Mouse (Mus musculus) cerebellum, adult 11 months (tissue): ENCODE measurements around the gene Padi3.

Experiments
- DNase-seq: peaks from one replicate; pipeline ENCODE4 v3.0.0; 2022

Gene Padi3

GRCm38 (mm10) chr4:140810458-140811260 lies at the start of gene Padi3:
TSS of gene Padi3 (minus strand) at chr4:140810648.
- DNase-seq, result no peak

- no peak for DNase-seq
Observed at GRCm38 (mm10) chr4:140859291-140859690, 48.8 kb upstream of the Padi3 start.

- DNase-seq, result no peak
Observed at GRCm38 (mm10) chr4:140857813-140858212, 47.4 kb upstream of the Padi3 start.

GRCm38 (mm10) chr4:140857041-140857440 lies 46.6 kb upstream of the Padi3 start:
- no peak for DNase-seq

GRCm38 (mm10) chr4:140855151-140855550 lies 44.7 kb upstream of the Padi3 start:
- DNase-seq, result no peak

- no peak for DNase-seq
Observed at GRCm38 (mm10) chr4:140854455-140854864, 44.0 kb upstream of the Padi3 start.

GRCm38 (mm10) chr4:140853626-140854025 lies 43.2 kb upstream of the Padi3 start:
- DNase-seq, result no peak

- no peak for DNase-seq
Observed at GRCm38 (mm10) chr4:140849310-140849709, 38.9 kb upstream of the Padi3 start.

GRCm38 (mm10) chr4:140845666-140846065 lies 35.2 kb upstream of the Padi3 start, which contains the start of gene Padi1:
TSS of gene Padi1 (minus strand) at chr4:140845778.
- no peak for DNase-seq

- DNase-seq, result no peak
Observed at GRCm38 (mm10) chr4:140844991-140845390, 34.5 kb upstream of the Padi3 start.

- DNase-seq, result no peak
Observed at GRCm38 (mm10) chr4:140843670-140844280, 33.3 kb upstream of the Padi3 start.

- DNase-seq, result no peak
Observed at GRCm38 (mm10) chr4:140842909-140843308, 32.5 kb upstream of the Padi3 start.

GRCm38 (mm10) chr4:140837879-140838278 lies 27.4 kb upstream of the Padi3 start:
- no peak for DNase-seq

- DNase-seq, result no peak
Observed at GRCm38 (mm10) chr4:140836208-140836866, 25.9 kb upstream of the Padi3 start.

GRCm38 (mm10) chr4:140835682-140836081 lies 25.2 kb upstream of the Padi3 start:
- no peak for DNase-seq

- DNase-seq, result no peak
Observed at GRCm38 (mm10) chr4:140834327-140834934, 24.0 kb upstream of the Padi3 start.

GRCm38 (mm10) chr4:140832821-140833220 lies 22.4 kb upstream of the Padi3 start:
- no peak for DNase-seq

- no peak for DNase-seq
Observed at GRCm38 (mm10) chr4:140831808-140832207, 21.4 kb upstream of the Padi3 start.

GRCm38 (mm10) chr4:140827237-140827636 lies 16.8 kb upstream of the Padi3 start:
- DNase-seq, result no peak

GRCm38 (mm10) chr4:140825942-140826341 lies 15.5 kb upstream of the Padi3 start:
- DNase-seq, result no peak

- peak; percentile 24 for DNase-seq
Observed at GRCm38 (mm10) chr4:140821988-140822387, 11.5 kb upstream of the Padi3 start.

GRCm38 (mm10) chr4:140817413-140817812 lies 7.0 kb upstream of the Padi3 start:
- no peak for DNase-seq
